Mouse (Mus musculus) ES-Bruce4 (cell line): ENCODE measurements at regions not wholly inside any gene's neighbourhood (a gene's known extent, or its start where the extent isn't known, plus 50 kb on each side); places are given as distances from the start of the nearest gene placed in this dataset.

ENCODE experiments used
- H3K27ac ChIP-seq: 2 replicates; pipeline ENCODE4 v1.5.1; 2012; ENCODE audit warnings: low read length, inconsistent platforms; ENCODE audit not compliant: insufficient read depth
- H3K27me3 ChIP-seq: 2 replicates; pipeline ENCODE4 v1.6.1; 2012; ENCODE audit warnings: mild to moderate bottlenecking, low read length, inconsistent platforms; ENCODE audit not compliant: control insufficient read depth, poor library complexity, insufficient read depth, severe bottlenecking
- H3K36me3 ChIP-seq: 2 replicates; pipeline ENCODE4 v1.6.1; 2012; ENCODE audit warnings: inconsistent platforms, mild to moderate bottlenecking, low read length, moderate library complexity; ENCODE audit not compliant: control insufficient read depth, poor library complexity, insufficient read depth, severe bottlenecking
- H3K4me1 ChIP-seq: one replicate; pipeline ENCODE4 v1.8.1; 2011; ENCODE audit warnings: low read length; ENCODE audit not compliant: control insufficient read depth, insufficient read depth
- H3K4me3 ChIP-seq: 2 replicates; pipeline ENCODE4 v1.5.1; 2011; ENCODE audit warnings: low read depth, mild to moderate bottlenecking, low read length
- H3K9ac ChIP-seq: 2 replicates; pipeline ENCODE4 v1.6.1; 2012; ENCODE audit warnings: low read depth, mild to moderate bottlenecking, inconsistent platforms; ENCODE audit not compliant: poor library complexity, severe bottlenecking
- H3K9me3 ChIP-seq: replicated peaks from 2 replicates; pipeline ENCODE4 v1.6.1; 2012; ENCODE audit warnings: mild to moderate bottlenecking, low read length, inconsistent platforms; ENCODE audit not compliant: control insufficient read depth, poor library complexity, insufficient read depth, severe bottlenecking
- CTCF ChIP-seq: IDR thresholded peaks from one replicate; pipeline ENCODE4 v1.8.1; 2011; ENCODE audit warnings: low read depth, low read length
- EP300 ChIP-seq: IDR thresholded peaks from 2 replicates; pipeline ENCODE4 v1.6.1; 2011; ENCODE audit warnings: low read depth, low read length; ENCODE audit not compliant: insufficient read depth
- POLR2A ChIP-seq: IDR thresholded peaks from one replicate; pipeline ENCODE4 v1.8.1; 2011; ENCODE audit warnings: low read length; ENCODE audit not compliant: insufficient read depth

- Histone ChIP-seq H3K36me3 (no peaks in the 10 kb centered on the region), H3K4me1 (no peaks in the 10 kb centered on the region), H3K9me3 (no peaks in the 10 kb centered on the region), H3K27ac (no peak overlapping the region), H3K27me3 (no peaks in the 10 kb centered on the region), H3K9ac (no peak overlapping the region), H3K4me3 (no peak overlapping the region)
- TF ChIP-seq EP300 = no peak
- no peak for TF ChIP-seq POLR2A
- no peak for TF ChIP-seq CTCF
Observed at GRCm38 (mm10) chr16:7637993-7638392, 786.9 kb downstream of the Tmem114 start.

GRCm38 (mm10) chr16:7637121-7637700 lies 787.7 kb downstream of the Tmem114 start:
- TF ChIP-seq EP300 (no peak), POLR2A (no peak), CTCF (no peak)
- H3K27me3 ChIP-seq = no peaks in the 10 kb centered on the region
- no peaks in the 10 kb centered on the region for H3K36me3 ChIP-seq
- no peak overlapping the region for H3K9ac ChIP-seq
- H3K4me3 ChIP-seq = no peak overlapping the region
- no peak overlapping the region for H3K27ac ChIP-seq
- no peaks in the 10 kb centered on the region for H3K4me1 ChIP-seq
- H3K9me3 ChIP-seq = no peaks in the 10 kb centered on the region

- Histone ChIP-seq H3K36me3 (no peaks in the 10 kb centered on the region), H3K27ac (no peak overlapping the region), H3K9ac (no peak overlapping the region), H3K27me3 (no peaks in the 10 kb centered on the region), H3K4me3 (no peak overlapping the region), H3K9me3 (no peaks in the 10 kb centered on the region), H3K4me1 (no peaks in the 10 kb centered on the region)
- TF ChIP-seq POLR2A (no peak), EP300 (no peak), CTCF (no peak)
Observed at GRCm38 (mm10) chr16:7636326-7636725, 788.6 kb downstream of the Tmem114 start.

- no peak overlapping the region for H3K9ac ChIP-seq
- no peaks in the 10 kb centered on the region for H3K9me3 ChIP-seq
- H3K36me3 ChIP-seq = no peaks in the 10 kb centered on the region
- TF ChIP-seq POLR2A = no peak
- no peak for TF ChIP-seq CTCF
- no peak for TF ChIP-seq EP300
- H3K27me3 ChIP-seq = no peaks in the 10 kb centered on the region; the same call in 1 of the 2 replicates
- H3K27ac ChIP-seq = no peak overlapping the region
- no peaks in the 10 kb centered on the region for H3K4me1 ChIP-seq
- H3K4me3 ChIP-seq = no peak overlapping the region
Observed at GRCm38 (mm10) chr16:7632474-7632873, 792.5 kb downstream of the Tmem114 start.

- no peaks in the 10 kb centered on the region for H3K9me3 ChIP-seq
- H3K27ac ChIP-seq = no peak overlapping the region
- no peaks in the 10 kb centered on the region for H3K4me1 ChIP-seq
- H3K4me3 ChIP-seq = no peak overlapping the region
- TF ChIP-seq POLR2A (no peak), CTCF (no peak), EP300 (no peak)
- no peaks in the 10 kb centered on the region for H3K36me3 ChIP-seq
- no peaks in the 10 kb centered on the region; the same call in 1 of the 2 replicates for H3K27me3 ChIP-seq
- no peak overlapping the region for H3K9ac ChIP-seq
Observed at GRCm38 (mm10) chr16:7628351-7628750, 796.6 kb downstream of the Tmem114 start.

- Histone ChIP-seq H3K36me3 (no peaks in the 10 kb centered on the region), H3K4me3 (no peak overlapping the region), H3K27me3 (no peaks in the 10 kb centered on the region), H3K4me1 (no peaks in the 10 kb centered on the region), H3K9ac (no peak overlapping the region), H3K27ac (no peak overlapping the region), H3K9me3 (no peaks in the 10 kb centered on the region)
- TF ChIP-seq POLR2A = no peak
- no peak for TF ChIP-seq CTCF
- TF ChIP-seq EP300 = no peak
Observed at GRCm38 (mm10) chr16:7606602-7607001, 818.3 kb downstream of the Tmem114 start.
